Mouse (Mus musculus) erythroblast, embryonic 14.5 days (primary cell): ENCODE measurements around the gene Rcsd1.

Source experiments
- GATA1 ChIP-seq: IDR thresholded peaks from 2 replicates; pipeline ENCODE4 v1.6.1; 2012; ENCODE audit warnings: low read length, inconsistent platforms, mixed read lengths
- TAL1 ChIP-seq: IDR thresholded peaks from 3 replicates; pipeline ENCODE4 v1.6.1; 2012; ENCODE audit warnings: low read length, inconsistent platforms, mixed read lengths

GRCm38 (mm10) chr1:165693856-165694255 lies 15.7 kb downstream of the Rcsd1 start:
- TF ChIP-seq TAL1, result no peak
- TF ChIP-seq GATA1, result no peak
